Mouse (Mus musculus) cerebellum, adult 9-11 months (tissue): ENCODE measurements around the gene Cfap74.

ENCODE experiments used
- DNase-seq: peaks from one replicate; pipeline ENCODE4 v3.0.0; 2022

Cfap74 gene

GRCm38 (mm10) chr4:155409058-155409776 is at the start of gene Cfap74:
Gene Cfap74 (plus strand): TSS chr4:155409190.
- peak; percentile 88 for DNase-seq

GRCm38 (mm10) chr4:155359560-155360464 is 49.2 kb upstream of the Cfap74 start:
- DNase-seq, result peak; percentile 67

- DNase-seq, result no peak
Observed at GRCm38 (mm10) chr4:155360856-155361255, 48.1 kb upstream of the Cfap74 start.

GRCm38 (mm10) chr4:155361303-155361791 is 47.6 kb upstream of the Cfap74 start, which contains the start of gene Prkcz:
Gene Prkcz (minus strand): TSS chr4:155361361.
- peak; percentile 98 for DNase-seq

- DNase-seq, result no peak
Observed at GRCm38 (mm10) chr4:155362443-155362842, 46.5 kb upstream of the Cfap74 start.

GRCm38 (mm10) chr4:155366784-155367183 is 42.2 kb upstream of the Cfap74 start:
- no peak for DNase-seq

- no peak for DNase-seq
Observed at GRCm38 (mm10) chr4:155367739-155368138, 41.3 kb upstream of the Cfap74 start.

- DNase-seq, result peak; percentile 89
Observed at GRCm38 (mm10) chr4:155368684-155369083, 40.3 kb upstream of the Cfap74 start.

- peak; percentile 40 for DNase-seq
Observed at GRCm38 (mm10) chr4:155370737-155371715, 38.0 kb upstream of the Cfap74 start.

GRCm38 (mm10) chr4:155371797-155372735 is 36.9 kb upstream of the Cfap74 start:
- peak; percentile 74 for DNase-seq

GRCm38 (mm10) chr4:155381974-155382373 is 27.0 kb upstream of the Cfap74 start:
- DNase-seq, result peak; percentile 24

- DNase-seq, result peak; percentile 58
Observed at GRCm38 (mm10) chr4:155382752-155383151, 26.2 kb upstream of the Cfap74 start.

GRCm38 (mm10) chr4:155383326-155383725 is 25.7 kb upstream of the Cfap74 start:
- DNase-seq, result peak; percentile 85

GRCm38 (mm10) chr4:155387166-155387565 is 21.8 kb upstream of the Cfap74 start:
- DNase-seq, result no peak

GRCm38 (mm10) chr4:155395471-155395870 is 13.5 kb upstream of the Cfap74 start:
- DNase-seq, result peak; percentile 67

GRCm38 (mm10) chr4:155396751-155397150 is 12.2 kb upstream of the Cfap74 start:
- DNase-seq, result peak; percentile 97

GRCm38 (mm10) chr4:155397511-155398221 is 11.3 kb upstream of the Cfap74 start, which contains the start of gene Gabrd:
Gene Gabrd (minus strand): TSS chr4:155398112.
- peak; percentile 87 for DNase-seq

- no peak for DNase-seq
Observed at GRCm38 (mm10) chr4:155398222-155398540, 10.8 kb upstream of the Cfap74 start.

GRCm38 (mm10) chr4:155401121-155401520 is 7.9 kb upstream of the Cfap74 start:
- DNase-seq, result peak; percentile 82

- no peak for DNase-seq
Observed at GRCm38 (mm10) chr4:155402489-155402888, 6.5 kb upstream of the Cfap74 start.

- no peak for DNase-seq
Observed at GRCm38 (mm10) chr4:155408695-155409057, 314 bp upstream of the Cfap74 start.
